Mouse (Mus musculus): ENCODE data around the gene Hist3h2ba.
A peak's percentile ranks its signal among the peaks of the same experiment; 100 is the strongest.

Hist3h2ba gene

DNA sequence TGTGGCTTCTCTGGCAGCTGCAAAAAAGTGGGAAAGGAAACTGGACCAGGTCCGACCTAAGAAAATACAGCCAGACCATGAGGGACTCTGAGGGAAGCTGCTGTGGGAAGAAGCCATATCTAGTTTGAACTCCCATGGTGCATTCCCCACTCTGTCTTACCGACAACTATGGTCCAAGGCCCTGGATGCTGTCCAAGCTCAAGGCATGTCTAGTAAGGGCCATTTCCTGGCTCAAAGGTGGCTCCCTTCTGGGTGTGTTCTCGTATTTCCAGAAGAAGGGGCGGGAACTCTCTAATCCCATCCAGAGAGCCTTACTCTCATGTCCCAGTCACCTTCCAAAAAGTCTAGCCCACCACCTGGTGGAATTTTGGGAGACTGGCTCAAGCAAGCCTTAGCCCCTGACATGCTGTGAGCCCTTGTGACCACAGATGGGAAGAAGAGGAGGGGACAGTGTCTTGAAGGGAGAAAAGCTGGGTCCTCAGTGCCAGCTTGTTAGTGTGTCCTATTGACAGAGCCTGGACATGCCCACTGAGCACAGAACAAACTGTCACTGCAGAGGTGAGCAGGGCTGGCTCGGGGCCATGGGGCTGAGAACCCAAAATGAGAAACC, 31.8 kb downstream of the Hist3h2ba start:
- peaks cover 4% of the 10 kb centered on the region for H3K36me3 ChIP-seq (ENCODE audit: control insufficient read depth, insufficient read depth, low read length, poor library complexity, severe bottlenecking)
- DNase-seq (ENCODE audit: low read depth, low spot score): no peak

DNA sequence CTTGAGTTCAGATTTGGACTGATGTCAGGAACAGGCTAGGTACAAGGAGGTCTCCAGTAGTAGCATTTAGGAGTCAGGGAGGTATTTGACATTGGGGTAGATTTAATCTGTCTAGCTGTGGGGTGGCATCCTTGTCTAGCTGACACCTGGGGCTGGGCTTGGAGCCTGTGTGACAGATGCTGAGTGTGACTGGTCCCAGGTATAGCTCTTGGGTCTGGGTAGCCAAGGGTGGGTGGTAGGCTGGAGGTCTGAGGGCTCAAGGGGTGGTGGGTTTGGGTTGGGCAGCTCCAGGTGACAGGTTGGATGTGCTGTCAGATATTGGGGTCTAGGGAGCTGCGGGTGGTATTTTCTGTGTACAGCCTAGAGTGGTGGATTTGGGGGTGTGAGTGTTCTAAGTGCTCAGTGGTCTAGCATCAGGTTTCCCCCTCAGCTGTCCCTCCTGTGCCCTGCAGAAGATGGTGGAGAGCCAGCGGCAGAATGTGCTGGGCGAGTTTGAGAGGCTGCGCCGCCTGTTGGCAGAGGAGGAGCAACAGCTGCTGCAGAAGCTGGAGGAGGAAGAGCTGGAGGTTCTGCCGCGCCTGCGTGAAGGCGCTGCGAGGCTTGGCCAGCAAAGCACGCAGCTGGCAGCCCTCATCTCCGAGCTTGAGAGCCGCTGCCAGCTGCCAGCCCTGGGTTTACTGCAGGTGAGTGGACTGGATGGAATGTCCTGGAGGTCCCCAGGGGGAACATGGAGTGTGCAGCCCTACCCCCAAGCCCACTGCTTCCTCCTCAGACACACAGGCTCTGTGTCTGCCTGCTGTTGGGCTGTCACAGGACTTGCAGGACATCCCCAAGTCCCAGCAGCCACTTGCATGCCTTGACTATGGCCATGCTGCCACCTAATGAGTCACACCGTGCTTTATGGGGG, 33.1 kb downstream of the Hist3h2ba start:
- H3K36me3 ChIP-seq (ENCODE audit: control insufficient read depth, insufficient read depth, low read length, poor library complexity, severe bottlenecking): peaks cover 6% of the 10 kb centered on the region
- DNase-seq (ENCODE audit: low read depth, low spot score): peak; percentile 93

More for the DNA sequence above, 31.8 kb downstream of the Hist3h2ba start:
- no peaks in the 10 kb centered on the region for H3K27me3 ChIP-seq (ENCODE audit: control insufficient read depth, insufficient read depth, low read length, poor library complexity, severe bottlenecking)

DNA sequence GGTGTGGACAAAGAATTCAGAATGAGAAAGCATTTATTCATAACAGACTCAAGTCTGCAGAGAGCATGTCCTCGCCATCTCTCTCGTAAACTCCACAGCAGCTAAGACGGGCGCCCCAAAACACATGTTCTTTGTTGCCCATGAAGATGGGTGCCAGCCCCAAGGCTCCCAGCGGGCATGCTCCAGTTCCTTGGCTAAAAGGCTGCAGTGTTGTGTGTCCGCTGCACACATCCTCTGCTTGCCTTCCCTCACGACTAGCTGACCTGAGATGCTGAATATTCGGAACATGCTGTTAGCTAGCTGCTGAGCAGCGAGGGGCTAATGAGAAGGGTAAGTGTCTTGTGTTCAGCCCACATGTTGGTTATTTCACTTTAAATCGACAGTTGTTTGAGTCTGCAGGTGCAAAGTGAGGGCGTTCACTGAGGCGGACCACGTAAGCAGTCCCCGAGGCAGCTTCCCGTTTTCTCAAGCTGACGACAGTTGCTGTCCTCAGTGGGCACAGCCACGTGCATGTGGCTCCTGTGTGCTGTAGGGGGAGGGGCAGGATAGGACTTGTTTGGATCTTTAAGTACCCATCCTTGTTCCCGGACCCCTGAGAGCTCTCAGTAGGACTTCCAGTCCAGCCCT, 33.9 kb downstream of the Hist3h2ba start:
- Histone ChIP-seq H3K27me3 (ENCODE audit: control insufficient read depth, insufficient read depth, low read length, poor library complexity, severe bottlenecking) (no peaks in the 10 kb centered on the region), H3K36me3 (ENCODE audit: control insufficient read depth, insufficient read depth, low read length, poor library complexity, severe bottlenecking) (peaks cover 6% of the 10 kb centered on the region)
- DNase-seq (ENCODE audit: low read depth, low spot score): peak; percentile 97

More for the DNA sequence above, 33.1 kb downstream of the Hist3h2ba start:
- no peaks in the 10 kb centered on the region for H3K27me3 ChIP-seq (ENCODE audit: control insufficient read depth, insufficient read depth, low read length, poor library complexity, severe bottlenecking)

DNA sequence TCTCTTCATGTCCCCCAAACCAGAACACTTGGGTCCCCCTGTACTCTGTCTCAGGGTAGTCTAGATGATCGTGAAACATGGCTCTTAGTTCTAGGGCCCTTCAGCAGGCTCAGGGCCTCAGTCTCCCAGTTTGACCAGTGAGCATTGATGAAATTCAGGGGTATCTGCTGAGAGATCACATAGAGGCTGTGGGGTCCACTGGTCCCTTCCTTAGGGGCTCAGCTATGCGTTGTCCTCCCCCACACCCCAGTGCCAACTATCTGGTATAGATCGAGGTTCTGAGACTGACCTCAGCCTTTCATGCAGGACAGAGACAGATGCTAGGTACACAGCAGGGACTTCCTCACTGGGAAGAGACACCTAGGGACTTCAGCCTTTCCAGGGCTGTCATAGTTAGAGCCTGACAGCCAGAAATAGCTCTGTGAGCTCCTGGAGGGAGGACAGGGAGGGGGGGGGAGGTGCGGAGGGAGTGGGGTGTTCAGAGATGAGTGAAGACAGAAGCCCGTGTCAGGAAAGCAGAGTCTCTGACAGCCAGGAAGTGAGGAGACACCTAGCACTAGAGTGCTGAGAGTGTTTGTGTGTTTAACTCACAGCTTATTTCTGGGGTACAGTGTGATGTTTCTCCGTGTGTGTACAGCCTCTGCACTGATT, 35.1 kb downstream of the Hist3h2ba start:
- peaks cover 8% of the 10 kb centered on the region for H3K36me3 ChIP-seq (ENCODE audit: control insufficient read depth, insufficient read depth, low read length, poor library complexity, severe bottlenecking)
- H3K27me3 ChIP-seq (ENCODE audit: control insufficient read depth, insufficient read depth, low read length, poor library complexity, severe bottlenecking): no peaks in the 10 kb centered on the region
- DNase-seq (ENCODE audit: low read depth, low spot score): no peak

DNA sequence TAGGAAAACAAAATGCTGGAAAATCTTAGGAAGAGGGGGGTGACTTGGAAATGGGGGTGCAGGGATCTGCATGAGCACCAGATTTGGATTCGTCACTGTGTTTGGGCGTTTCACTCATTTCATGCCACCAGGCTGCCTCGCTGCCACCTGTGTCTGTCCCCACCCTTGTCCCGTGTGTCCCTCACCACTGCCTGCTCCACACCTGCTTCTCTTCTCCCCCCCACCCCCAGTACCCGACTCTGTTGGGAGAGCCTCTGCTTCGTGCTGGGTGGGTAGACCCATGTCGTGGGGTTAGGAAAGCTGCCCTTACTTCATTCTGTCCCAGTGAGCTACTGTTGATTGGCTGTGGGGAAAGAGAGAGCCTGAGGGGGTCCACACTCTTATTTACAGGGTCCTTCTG, 35.9 kb downstream of the Hist3h2ba start:
- no peak for DNase-seq (ENCODE audit: low read depth, low spot score)
- peaks cover 16% of the 10 kb centered on the region for H3K36me3 ChIP-seq (ENCODE audit: control insufficient read depth, insufficient read depth, low read length, poor library complexity, severe bottlenecking)
- no peaks in the 10 kb centered on the region for H3K27me3 ChIP-seq (ENCODE audit: control insufficient read depth, insufficient read depth, low read length, poor library complexity, severe bottlenecking)

DNA sequence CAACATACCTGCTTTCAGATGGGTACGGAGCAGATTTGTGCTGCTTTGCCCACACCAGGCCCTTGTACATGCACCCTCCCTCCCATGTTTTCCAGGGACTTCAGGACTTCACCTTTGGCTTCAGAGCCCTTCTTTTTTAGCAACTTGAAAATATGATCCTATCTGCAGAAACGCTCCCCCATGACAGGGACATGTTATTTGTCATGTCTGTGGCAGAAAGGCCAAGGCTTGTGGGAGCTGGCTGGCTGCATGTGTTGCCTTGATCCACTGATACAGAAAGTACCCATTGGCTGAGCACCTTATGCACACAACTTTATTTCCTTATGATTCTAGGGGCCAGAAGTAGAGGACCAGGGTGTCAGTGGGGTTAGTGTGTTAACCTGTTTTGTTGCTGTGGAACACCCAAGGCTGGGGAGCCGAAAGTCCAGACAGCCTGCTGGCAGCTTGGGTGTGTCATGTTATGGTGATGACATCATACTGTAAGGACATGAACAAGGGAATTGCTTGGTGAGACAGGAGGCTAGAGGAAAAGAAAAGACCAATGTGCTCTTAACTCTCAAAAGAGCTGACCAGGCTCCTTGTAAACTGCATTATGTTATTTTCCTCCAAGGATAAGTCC, 36.7 kb downstream of the Hist3h2ba start:
- Histone ChIP-seq H3K27me3 (ENCODE audit: control insufficient read depth, insufficient read depth, low read length, poor library complexity, severe bottlenecking) (no peaks in the 10 kb centered on the region), H3K36me3 (ENCODE audit: control insufficient read depth, insufficient read depth, low read length, poor library complexity, severe bottlenecking) (peaks cover 18% of the 10 kb centered on the region)
- DNase-seq (ENCODE audit: low read depth, low spot score): no peak

DNA sequence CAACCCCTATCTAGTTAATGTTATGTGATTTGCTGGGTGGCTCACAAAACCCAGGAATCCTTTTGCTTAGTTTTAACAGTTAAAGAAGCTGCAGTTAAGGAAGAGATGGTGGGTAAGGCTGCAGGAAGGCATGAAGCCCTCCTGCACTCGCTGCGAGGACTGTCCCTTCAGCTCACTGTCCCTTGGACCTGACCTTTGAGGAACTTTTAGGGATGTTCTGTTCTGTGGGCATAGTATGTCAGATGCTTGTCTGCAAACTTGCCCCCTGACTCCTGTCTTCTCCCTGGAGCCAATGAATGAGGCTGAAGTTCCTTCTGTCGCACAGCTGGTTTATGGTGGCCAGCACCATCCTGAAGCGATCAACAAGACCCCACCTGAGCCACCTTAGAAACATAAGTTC, 40.4 kb downstream of the Hist3h2ba start:
- no peak for DNase-seq (ENCODE audit: low read depth, low spot score)
- H3K36me3 ChIP-seq (ENCODE audit: control insufficient read depth, insufficient read depth, low read length, poor library complexity, severe bottlenecking): peaks cover 18% of the 10 kb centered on the region
- no peaks in the 10 kb centered on the region for H3K27me3 ChIP-seq (ENCODE audit: control insufficient read depth, insufficient read depth, low read length, poor library complexity, severe bottlenecking)

DNA sequence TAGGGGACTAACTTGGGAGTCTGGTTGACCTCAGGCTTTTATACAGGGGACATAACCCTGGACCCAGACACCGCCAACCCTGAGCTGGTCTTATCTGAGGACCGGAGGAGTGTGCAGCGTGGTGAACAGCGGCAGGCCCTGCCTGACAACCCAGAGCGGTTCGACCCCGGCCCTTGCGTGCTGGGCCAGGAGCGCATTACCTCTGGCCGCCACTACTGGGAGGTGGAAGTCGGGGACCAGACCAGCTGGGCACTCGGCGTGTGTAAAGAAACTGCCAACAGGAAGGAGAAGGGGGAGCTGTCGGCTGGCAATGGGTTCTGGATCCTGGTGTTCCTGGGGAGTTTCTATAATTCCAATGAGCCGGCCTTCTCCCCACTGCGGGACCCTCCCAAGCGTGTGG, 41.4 kb downstream of the Hist3h2ba start:
- Histone ChIP-seq H3K36me3 (ENCODE audit: control insufficient read depth, insufficient read depth, low read length, poor library complexity, severe bottlenecking) (peaks cover 15% of the 10 kb centered on the region), H3K27me3 (ENCODE audit: control insufficient read depth, insufficient read depth, low read length, poor library complexity, severe bottlenecking) (no peaks in the 10 kb centered on the region)
- DNase-seq (ENCODE audit: low read depth, low spot score): no peak

DNA sequence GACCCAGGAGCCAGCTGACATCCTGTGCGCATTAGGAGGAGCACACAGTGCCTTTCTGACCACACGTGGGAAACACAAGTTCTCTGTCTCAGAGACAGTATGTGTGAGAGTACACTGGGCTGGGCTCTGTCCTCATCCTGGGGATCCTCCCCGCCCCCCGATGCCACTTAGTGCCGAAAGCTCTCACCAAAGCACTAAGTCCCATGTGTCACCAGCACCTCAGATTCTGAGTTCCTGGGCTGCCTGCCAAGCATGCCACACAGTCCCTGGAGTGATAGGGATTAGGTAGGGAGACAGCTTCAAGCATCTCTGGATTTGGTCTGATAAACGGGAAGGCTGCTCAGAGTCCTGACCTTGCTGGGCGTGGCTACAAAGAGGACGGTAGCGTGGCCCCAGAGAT, 42.1 kb downstream of the Hist3h2ba start:
- H3K27me3 ChIP-seq (ENCODE audit: control insufficient read depth, insufficient read depth, low read length, poor library complexity, severe bottlenecking): no peaks in the 10 kb centered on the region
- DNase-seq (ENCODE audit: low read depth, low spot score): no peak
- H3K36me3 ChIP-seq (ENCODE audit: control insufficient read depth, insufficient read depth, low read length, poor library complexity, severe bottlenecking): peaks cover 14% of the 10 kb centered on the region

DNA sequence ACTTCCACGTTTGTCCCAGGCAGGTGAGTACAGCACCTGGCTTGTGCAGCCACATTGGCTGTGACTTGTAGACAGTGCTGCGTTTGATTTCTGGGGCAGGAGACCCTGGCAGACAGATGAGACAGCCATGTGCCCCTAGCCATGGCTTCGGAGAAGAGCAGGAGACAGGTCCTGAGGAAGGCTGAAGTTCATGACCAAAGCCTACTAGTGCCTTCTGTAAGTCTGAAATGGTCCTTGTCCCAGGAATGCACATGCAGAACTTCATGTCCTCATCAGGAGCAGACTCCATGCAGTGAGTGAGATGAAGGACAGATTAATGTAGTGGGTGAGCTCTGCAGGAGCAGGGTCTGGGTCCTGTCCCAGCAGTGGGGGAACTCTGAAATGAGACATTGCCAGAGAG, 43.2 kb downstream of the Hist3h2ba start:
- Histone ChIP-seq H3K36me3 (ENCODE audit: control insufficient read depth, insufficient read depth, low read length, poor library complexity, severe bottlenecking) (peaks cover 12% of the 10 kb centered on the region), H3K27me3 (ENCODE audit: control insufficient read depth, insufficient read depth, low read length, poor library complexity, severe bottlenecking) (no peaks in the 10 kb centered on the region)
- no peak for DNase-seq (ENCODE audit: low read depth, low spot score)

DNA sequence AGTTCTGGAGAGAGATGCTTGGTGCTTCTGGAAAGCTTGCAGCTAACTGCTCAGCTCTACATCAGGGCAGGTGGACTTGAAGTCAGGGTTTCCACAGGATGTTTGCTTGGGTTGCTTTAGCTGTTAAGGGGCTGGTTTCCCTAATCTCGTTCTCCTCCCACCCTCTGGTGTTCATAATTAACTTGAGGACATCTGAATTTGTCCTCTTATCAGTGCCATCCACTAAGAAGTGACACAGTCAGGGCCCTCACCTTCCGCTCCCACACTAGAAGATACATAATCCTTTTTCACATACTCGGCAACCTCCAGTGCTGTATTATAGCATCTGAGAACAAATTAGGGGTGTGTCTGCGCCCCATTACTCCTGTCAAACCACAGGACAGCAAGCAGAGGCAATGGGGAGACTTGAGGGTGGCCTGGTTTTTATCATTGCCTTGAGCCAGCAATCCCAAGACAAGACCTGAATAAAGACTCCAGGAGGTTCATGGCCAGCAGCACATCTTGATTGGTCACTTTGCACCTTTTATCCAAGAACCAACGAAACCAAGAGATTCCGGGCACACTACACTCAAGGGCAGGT, 44.5 kb downstream of the Hist3h2ba start:
- DNase-seq (ENCODE audit: low read depth, low spot score): peak; percentile 47
- Histone ChIP-seq H3K27me3 (ENCODE audit: control insufficient read depth, insufficient read depth, low read length, poor library complexity, severe bottlenecking) (no peaks in the 10 kb centered on the region), H3K36me3 (ENCODE audit: control insufficient read depth, insufficient read depth, low read length, poor library complexity, severe bottlenecking) (peaks cover 10% of the 10 kb centered on the region)

DNA sequence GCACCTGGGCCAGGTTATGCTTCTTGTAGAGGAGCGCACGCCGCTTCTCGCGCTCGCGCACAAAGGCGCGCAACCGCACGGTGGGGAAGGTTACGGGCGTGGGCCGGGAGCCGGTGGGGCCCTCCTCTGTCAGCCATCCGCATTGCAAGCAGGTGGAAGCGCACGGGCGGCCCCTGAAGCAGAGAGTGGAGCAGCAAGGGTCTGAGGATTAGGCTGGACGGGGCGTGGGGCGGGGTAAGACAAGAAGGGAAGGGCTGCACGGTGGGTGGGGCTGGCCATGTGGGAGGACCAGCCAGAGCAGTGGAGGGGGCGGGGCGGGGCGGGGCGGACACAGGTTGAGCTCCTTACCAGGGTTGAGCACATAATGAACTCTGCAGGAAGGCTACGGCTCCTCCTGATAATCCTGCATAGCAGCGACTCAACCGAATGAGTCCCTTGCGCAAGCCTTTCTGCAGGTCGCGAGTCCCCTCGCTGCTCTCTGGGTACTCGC, 45.7 kb downstream of the Hist3h2ba start:
- Histone ChIP-seq H3K36me3 (ENCODE audit: control insufficient read depth, insufficient read depth, low read length, poor library complexity, severe bottlenecking) (peaks cover 5% of the 10 kb centered on the region), H3K27me3 (ENCODE audit: control insufficient read depth, insufficient read depth, low read length, poor library complexity, severe bottlenecking) (no peaks in the 10 kb centered on the region)
- DNase-seq (ENCODE audit: low read depth, low spot score): peak; percentile 72

DNA sequence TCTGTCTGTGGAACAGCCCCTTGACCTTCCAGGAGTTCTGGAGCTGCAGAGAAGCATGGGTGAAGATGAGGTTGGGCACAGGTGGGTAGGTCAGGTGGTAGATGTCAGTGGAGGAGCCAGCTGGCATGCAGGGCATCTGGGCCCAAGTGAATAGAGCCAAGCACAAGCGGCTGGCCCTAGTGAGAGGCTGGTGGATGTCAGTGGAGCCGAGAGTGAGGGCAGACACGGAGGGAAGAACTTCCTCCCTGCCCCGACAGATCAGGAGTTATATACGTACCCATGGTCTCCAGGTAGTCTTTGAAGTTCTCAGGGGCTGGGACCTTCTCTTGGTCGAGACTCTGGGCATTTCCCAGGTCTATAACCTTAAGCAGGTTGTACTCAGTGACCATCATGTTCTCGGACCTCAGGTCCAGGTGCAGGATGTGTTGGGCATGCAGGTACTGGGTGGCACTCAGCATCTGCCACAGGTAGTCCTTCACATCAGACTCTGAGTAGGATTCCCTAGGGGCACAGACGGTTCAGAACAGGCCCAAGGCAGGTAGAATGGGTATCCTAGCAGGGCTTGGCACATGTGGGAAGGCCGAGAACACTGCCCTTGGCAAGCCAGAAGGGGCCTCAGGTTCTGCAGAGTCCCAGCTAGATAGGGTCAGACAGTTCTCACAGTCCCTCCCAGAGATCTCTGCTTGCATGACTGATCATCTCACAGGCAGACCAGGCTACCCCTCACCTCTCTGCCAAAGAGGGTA, 46.5 kb downstream of the Hist3h2ba start:
- DNase-seq (ENCODE audit: low read depth, low spot score): no peak
- Histone ChIP-seq H3K36me3 (ENCODE audit: control insufficient read depth, insufficient read depth, low read length, poor library complexity, severe bottlenecking) (peaks cover under 1% of the 10 kb centered on the region; the same call in 1 of the 2 replicates), H3K27me3 (ENCODE audit: control insufficient read depth, insufficient read depth, low read length, poor library complexity, severe bottlenecking) (no peaks in the 10 kb centered on the region)

Data from splenic B cell, adult 2 months (primary cell).